Mouse (Mus musculus) left cerebral cortex, adult 18-20 months (tissue): ENCODE measurements at regions not wholly inside any gene's neighbourhood (a gene's known extent, or its start where the extent isn't known, plus 50 kb on each side); places are given as distances from the start of the nearest gene placed in this dataset.

ENCODE experiments used
- DNase-seq, 2 experiments: peaks; one replicate each; pipeline ENCODE4 v3.0.0; 2021 to 2022; ENCODE audit warnings: low spot score in 2 of 2, mixed read lengths in 1 of 2

- DNase-seq: no peak
Measured at GRCm38 (mm10) chr7:129979337-129979736, 387.7 kb downstream of the Wdr11 start.

GRCm38 (mm10) chr7:129980501-129980900 lies 388.8 kb downstream of the Wdr11 start:
- no peak for DNase-seq

- no peak for DNase-seq
Measured at GRCm38 (mm10) chr7:129982411-129982810, 390.7 kb downstream of the Wdr11 start.

GRCm38 (mm10) chr7:129983601-129984120 lies 392.0 kb downstream of the Wdr11 start:
- no peak for DNase-seq

- DNase-seq: no peak
Measured at GRCm38 (mm10) chr7:129984367-129984766, 392.7 kb downstream of the Wdr11 start.

- no peak for DNase-seq
Measured at GRCm38 (mm10) chr7:129987119-129987665, 395.5 kb downstream of the Wdr11 start.

- DNase-seq: no peak
Measured at GRCm38 (mm10) chr7:129987713-129988112, 396.1 kb downstream of the Wdr11 start.

- DNase-seq: no peak
Measured at GRCm38 (mm10) chr7:129993446-129994223, 402.0 kb downstream of the Wdr11 start.

- no peak for DNase-seq
Measured at GRCm38 (mm10) chr7:129995529-129995928, 403.9 kb downstream of the Wdr11 start.

GRCm38 (mm10) chr7:130001064-130001463 lies 409.4 kb downstream of the Wdr11 start:
- peak in 1 of 2 experiments; percentile 12 for DNase-seq

- DNase-seq: no peak
Measured at GRCm38 (mm10) chr7:130002002-130002401, 410.3 kb downstream of the Wdr11 start.

GRCm38 (mm10) chr7:130005406-130005805 lies 413.7 kb downstream of the Wdr11 start:
- no peak for DNase-seq

- DNase-seq: no peak
Measured at GRCm38 (mm10) chr7:130007993-130008583, 416.4 kb downstream of the Wdr11 start.

GRCm38 (mm10) chr7:130008591-130009418 lies 417.1 kb downstream of the Wdr11 start:
- no peak for DNase-seq

GRCm38 (mm10) chr7:130012067-130012466 lies 420.4 kb downstream of the Wdr11 start:
- no peak for DNase-seq

GRCm38 (mm10) chr7:130013109-130013508 lies 421.4 kb downstream of the Wdr11 start:
- DNase-seq: no peak

GRCm38 (mm10) chr7:130014609-130015008 lies 422.9 kb downstream of the Wdr11 start:
- DNase-seq: no peak

- DNase-seq: no peak
Measured at GRCm38 (mm10) chr7:130015375-130016014, 423.8 kb downstream of the Wdr11 start.

GRCm38 (mm10) chr7:130016015-130016874 lies 424.6 kb downstream of the Wdr11 start:
- no peak for DNase-seq

GRCm38 (mm10) chr7:130018891-130019290 lies 427.2 kb downstream of the Wdr11 start:
- no peak for DNase-seq
